Mouse (Mus musculus): ENCODE measurements at regions not wholly inside any gene's neighbourhood (a gene's known extent, or its start where the extent isn't known, plus 50 kb on each side); places are given as distances from the start of the nearest gene placed in this dataset.
"Not testable (repeated sequence)": the region's sequence is repeated elsewhere in the genome, so short reads cannot be mapped to it uniquely, and the experiment has no call there.

- H3K9ac ChIP-seq (replicated peaks): no peak overlapping the region
- H3K4me2 ChIP-seq (replicated peaks): no peak overlapping the region
- ATAC-seq (ENCODE audit: low FRiP score, low read depth): no peak
- H3K27me3 ChIP-seq: no peaks in the 10 kb centered on the region
- no peaks in the 10 kb centered on the region for H3K9me3 ChIP-seq
- 83% methylated on average over 9 of the region's 9 CpGs for WGBS
- no peak overlapping the region for H3K4me3 ChIP-seq
- H3K27ac ChIP-seq (replicated peaks): no peak overlapping the region
- H3K4me1 ChIP-seq: no peaks in the 10 kb centered on the region
- H3K36me3 ChIP-seq: no peaks in the 10 kb centered on the region
Measured at GRCm38 (mm10) chr3:54551908-54552307, 140.7 kb upstream of the Supt20 start.

GRCm38 (mm10) chr3:54555954-54556353 is 136.7 kb upstream of the Supt20 start:
- H3K36me3 ChIP-seq: no peaks in the 10 kb centered on the region
- H3K27ac ChIP-seq (replicated peaks): no peak overlapping the region
- no peak overlapping the region for H3K4me2 ChIP-seq (replicated peaks)
- H3K4me1 ChIP-seq: no peaks in the 10 kb centered on the region
- ATAC-seq (ENCODE audit: low FRiP score, low read depth): no peak
- no peaks in the 10 kb centered on the region for H3K9me3 ChIP-seq
- no peak overlapping the region for H3K9ac ChIP-seq (replicated peaks)
- no peaks in the 10 kb centered on the region for H3K27me3 ChIP-seq
- H3K4me3 ChIP-seq: no peak overlapping the region
- 88% methylated on average over 2 of the region's 2 CpGs for WGBS

DNA sequence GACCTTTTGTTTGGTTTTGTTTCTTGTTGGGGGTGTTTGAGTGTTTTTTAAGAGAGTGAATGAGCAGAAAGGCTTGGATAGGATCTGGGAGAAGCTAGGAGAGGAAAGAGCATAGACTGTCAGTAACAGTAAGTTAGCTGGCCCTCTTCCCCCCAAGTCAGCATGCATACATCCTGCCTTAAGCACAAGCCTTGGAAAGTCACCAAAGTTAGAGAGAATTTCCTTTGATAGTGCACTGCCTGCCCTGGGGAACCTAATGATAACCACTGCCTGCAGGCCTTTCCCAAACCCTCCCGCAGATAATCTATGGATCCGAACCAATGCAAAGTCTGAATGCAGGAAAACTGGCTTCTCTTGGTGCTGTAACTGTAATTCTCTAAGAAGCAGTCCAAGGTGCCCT is 133.6 kb upstream of the Supt20 start:
- Histone ChIP-seq H3K27me3 (no peaks in the 10 kb centered on the region), H3K36me3 (no peaks in the 10 kb centered on the region), H3K9me3 (no peaks in the 10 kb centered on the region), H3K4me2 (replicated peaks) (no peak overlapping the region), H3K9ac (replicated peaks) (no peak overlapping the region), H3K27ac (replicated peaks) (no peak overlapping the region), H3K4me3 (no peak overlapping the region), H3K4me1 (no peaks in the 10 kb centered on the region)
- ATAC-seq (ENCODE audit: low FRiP score, low read depth): no peak
- WGBS: 95% methylated on average over 2 of the region's 2 CpGs

DNA sequence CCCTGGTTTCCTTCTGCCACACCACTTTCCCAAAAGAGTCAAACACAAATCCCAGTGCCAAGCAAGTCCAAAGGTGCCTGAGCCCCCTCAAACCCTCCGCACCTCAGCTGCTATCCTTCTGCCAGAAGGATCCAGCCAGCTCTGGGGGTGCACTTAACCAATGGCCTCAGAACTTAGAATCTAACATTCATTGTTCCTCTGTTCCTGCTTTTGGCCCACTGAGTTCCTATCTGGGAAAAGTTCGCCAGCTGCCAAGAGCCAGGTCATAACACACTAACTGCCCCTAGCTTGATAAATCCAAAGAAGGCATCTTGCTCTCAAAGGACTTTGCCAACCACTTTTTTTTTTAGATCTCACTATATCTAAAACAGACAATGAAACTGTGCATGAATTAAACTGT is 133.1 kb upstream of the Supt20 start:
- H3K9ac ChIP-seq (replicated peaks): no peak overlapping the region
- no peaks in the 10 kb centered on the region for H3K36me3 ChIP-seq
- 89% methylated on average over 2 of the region's 2 CpGs for WGBS
- H3K27ac ChIP-seq (replicated peaks): no peak overlapping the region
- H3K9me3 ChIP-seq: no peaks in the 10 kb centered on the region
- no peak for ATAC-seq (ENCODE audit: low FRiP score, low read depth)
- no peak overlapping the region for H3K4me3 ChIP-seq
- H3K4me2 ChIP-seq (replicated peaks): no peak overlapping the region
- H3K4me1 ChIP-seq: no peaks in the 10 kb centered on the region
- no peaks in the 10 kb centered on the region for H3K27me3 ChIP-seq

DNA sequence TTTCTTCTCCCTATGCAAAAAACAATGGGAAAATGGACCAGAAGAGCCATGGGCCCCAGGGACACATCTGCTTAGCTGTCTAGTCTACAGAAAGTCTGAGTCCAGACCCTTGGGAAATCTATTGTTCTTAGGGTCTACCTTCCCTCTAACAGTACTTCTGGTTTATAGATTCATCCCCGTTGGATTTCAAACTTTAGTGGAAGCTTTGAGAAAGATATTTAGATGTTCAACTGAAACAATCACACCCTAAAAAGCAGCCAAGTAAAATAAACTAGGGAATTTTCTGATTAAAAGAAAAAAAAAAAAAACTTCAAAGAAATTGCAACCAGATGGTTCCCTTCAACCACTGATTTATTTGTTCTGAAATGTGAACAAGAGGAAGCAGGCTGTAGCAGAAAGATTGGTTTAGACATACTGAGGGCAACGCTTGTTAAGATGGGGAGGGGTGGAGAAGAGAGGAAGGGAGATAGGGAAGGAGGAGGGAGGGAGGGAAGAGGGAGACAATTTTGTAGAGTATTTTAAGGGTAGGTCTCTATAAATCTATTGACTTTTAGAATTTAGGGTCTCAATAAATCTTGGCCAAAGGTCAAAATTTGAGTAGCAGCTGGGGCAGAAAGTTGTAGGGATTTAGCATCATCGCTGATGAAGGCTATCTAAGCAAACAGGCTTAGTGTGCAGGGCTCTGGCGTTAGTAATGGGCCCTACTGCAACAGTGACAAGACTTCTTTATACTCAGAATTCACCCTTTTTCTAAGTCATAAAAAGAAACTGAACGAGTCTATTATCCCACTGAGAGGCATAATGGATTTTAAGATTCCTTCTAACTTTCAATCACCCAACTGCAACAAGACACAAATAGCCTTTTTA is 132.3 kb upstream of the Supt20 start:
- H3K9me3 ChIP-seq: no peaks in the 10 kb centered on the region
- no peak overlapping the region for H3K4me2 ChIP-seq (replicated peaks)
- no peaks in the 10 kb centered on the region for H3K36me3 ChIP-seq
- ATAC-seq (ENCODE audit: low FRiP score, low read depth): no peak
- no peaks in the 10 kb centered on the region for H3K4me1 ChIP-seq
- no peak overlapping the region for H3K4me3 ChIP-seq
- no peak overlapping the region for H3K9ac ChIP-seq (replicated peaks)
- no peak overlapping the region for H3K27ac ChIP-seq (replicated peaks)
- no peaks in the 10 kb centered on the region for H3K27me3 ChIP-seq
- WGBS: 59% methylated on average over 5 of the region's 5 CpGs

DNA sequence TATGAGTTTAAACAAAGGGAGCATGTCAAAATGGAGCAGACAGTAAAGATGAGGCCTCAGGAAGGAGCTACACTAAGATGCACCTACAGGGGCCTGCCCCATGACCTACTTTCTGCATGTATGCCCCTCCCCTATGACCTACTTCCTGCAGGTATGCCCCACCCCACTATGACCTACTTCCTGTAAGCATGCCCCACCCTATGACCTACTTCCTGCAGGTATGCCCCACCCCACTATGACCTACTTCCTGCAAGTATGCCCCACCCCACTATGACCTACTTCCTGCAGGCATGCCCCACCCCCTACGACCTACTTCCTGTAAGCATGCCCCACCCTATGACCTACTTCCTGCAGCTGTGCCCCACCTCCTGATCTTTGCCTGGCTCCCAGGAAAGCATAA is 125.3 kb upstream of the Supt20 start:
- no peak overlapping the region for H3K9ac ChIP-seq (replicated peaks)
- 92% methylated on average over 1 of the region's 1 CpGs for WGBS
- no peaks in the 10 kb centered on the region for H3K9me3 ChIP-seq
- no peak overlapping the region for H3K4me3 ChIP-seq
- H3K4me2 ChIP-seq (replicated peaks): no peak overlapping the region
- no peaks in the 10 kb centered on the region for H3K4me1 ChIP-seq
- H3K36me3 ChIP-seq: no peaks in the 10 kb centered on the region
- H3K27me3 ChIP-seq: no peaks in the 10 kb centered on the region
- H3K27ac ChIP-seq (replicated peaks): no peak overlapping the region
- ATAC-seq (ENCODE audit: low FRiP score, low read depth): no peak

GRCm38 (mm10) chr3:54568096-54568495 is 124.5 kb upstream of the Supt20 start:
- H3K4me2 ChIP-seq (replicated peaks): no peak overlapping the region
- H3K36me3 ChIP-seq: no peaks in the 10 kb centered on the region
- H3K27me3 ChIP-seq: no peaks in the 10 kb centered on the region
- 92% methylated on average over 5 of the region's 5 CpGs for WGBS
- H3K27ac ChIP-seq (replicated peaks): no peak overlapping the region
- no peaks in the 10 kb centered on the region for H3K4me1 ChIP-seq
- H3K9me3 ChIP-seq: no peaks in the 10 kb centered on the region
- no peak overlapping the region for H3K4me3 ChIP-seq
- H3K9ac ChIP-seq (replicated peaks): no peak overlapping the region
- ATAC-seq (ENCODE audit: low FRiP score, low read depth): no peak

GRCm38 (mm10) chr3:54570501-54570900 is 122.1 kb upstream of the Supt20 start:
- Histone ChIP-seq H3K4me2 (replicated peaks) (no peak overlapping the region), H3K27ac (replicated peaks) (no peak overlapping the region), H3K9me3 (no peaks in the 10 kb centered on the region), H3K36me3 (no peaks in the 10 kb centered on the region), H3K4me1 (no peaks in the 10 kb centered on the region), H3K4me3 (no peak overlapping the region), H3K9ac (replicated peaks) (no peak overlapping the region), H3K27me3 (no peaks in the 10 kb centered on the region)
- no peak for ATAC-seq (ENCODE audit: low FRiP score, low read depth)
- 77% methylated on average over 8 of the region's 8 CpGs for WGBS

- Histone ChIP-seq H3K4me3 (no peak overlapping the region), H3K4me1 (no peaks in the 10 kb centered on the region), H3K27ac (replicated peaks) (no peak overlapping the region), H3K36me3 (no peaks in the 10 kb centered on the region), H3K9ac (replicated peaks) (no peak overlapping the region), H3K4me2 (replicated peaks) (no peak overlapping the region), H3K9me3 (no peaks in the 10 kb centered on the region), H3K27me3 (no peaks in the 10 kb centered on the region)
- ATAC-seq (ENCODE audit: low FRiP score, low read depth): no peak
- 96% methylated on average over 5 of the region's 5 CpGs for WGBS
Measured at GRCm38 (mm10) chr3:54577851-54578250, 114.8 kb upstream of the Supt20 start.

- Histone ChIP-seq H3K36me3 (no peaks in the 10 kb centered on the region), H3K4me3 (no peak overlapping the region), H3K4me1 (no peaks in the 10 kb centered on the region), H3K9ac (replicated peaks) (no peak overlapping the region), H3K4me2 (replicated peaks) (no peak overlapping the region), H3K9me3 (no peaks in the 10 kb centered on the region), H3K27ac (replicated peaks) (no peak overlapping the region), H3K27me3 (no peaks in the 10 kb centered on the region)
- ATAC-seq (ENCODE audit: low FRiP score, low read depth): no peak
- WGBS: 87% methylated on average over 2 of the region's 2 CpGs
Measured at GRCm38 (mm10) chr3:54579425-54579824, 113.2 kb upstream of the Supt20 start.

DNA sequence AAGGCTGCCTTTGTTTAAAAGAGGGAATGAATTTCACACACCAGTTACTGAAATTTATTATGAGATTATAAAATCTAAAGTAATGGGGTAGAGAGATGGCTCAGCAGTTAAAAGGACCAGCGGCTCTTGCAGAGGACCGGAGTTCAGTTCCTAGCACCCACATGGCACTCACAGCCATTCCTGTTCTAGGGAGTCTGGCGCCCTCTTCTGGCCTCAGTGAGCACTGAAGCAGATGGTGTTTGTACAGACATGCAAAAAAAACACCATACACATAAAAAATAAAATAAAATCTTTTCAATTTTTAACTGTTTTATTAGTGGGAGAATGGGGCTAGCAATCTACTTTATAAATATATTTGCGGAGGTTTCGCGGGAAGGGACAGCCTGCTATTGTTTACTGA is 112.3 kb upstream of the Supt20 start:
- Histone ChIP-seq H3K9me3 (no peaks in the 10 kb centered on the region), H3K4me3 (no peak overlapping the region), H3K9ac (replicated peaks) (no peak overlapping the region), H3K27me3 (no peaks in the 10 kb centered on the region), H3K36me3 (no peaks in the 10 kb centered on the region), H3K27ac (replicated peaks) (no peak overlapping the region), H3K4me2 (replicated peaks) (no peak overlapping the region), H3K4me1 (no peaks in the 10 kb centered on the region)
- 88% methylated on average over 6 of the region's 6 CpGs for WGBS
- no peak for ATAC-seq (ENCODE audit: low FRiP score, low read depth)

DNA sequence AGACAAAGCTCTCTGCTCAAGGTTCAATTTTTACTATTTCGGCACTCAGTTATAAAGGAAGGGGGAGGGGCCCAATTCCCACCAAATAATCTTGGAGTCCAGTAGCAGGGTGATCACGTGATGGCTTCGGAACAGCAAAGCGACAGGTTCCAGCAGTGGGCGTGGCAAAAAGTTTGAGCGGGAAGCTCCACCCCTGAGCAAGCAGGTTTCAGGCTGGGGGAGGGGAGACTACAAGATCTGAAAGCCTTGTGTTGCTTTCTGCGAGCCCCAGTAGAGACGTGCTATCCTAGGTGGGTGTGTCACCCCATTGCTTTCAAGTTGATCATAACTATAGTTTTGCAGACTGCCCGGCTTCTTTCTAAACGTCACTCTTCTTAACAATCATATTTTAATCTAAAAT is 106.8 kb upstream of the Supt20 start:
- not testable (repeated sequence) for H3K36me3 ChIP-seq; H3K4me2 ChIP-seq (replicated peaks); ATAC-seq (ENCODE audit: low FRiP score, low read depth); H3K27ac ChIP-seq (replicated peaks); H3K9ac ChIP-seq (replicated peaks); H3K27me3 ChIP-seq; H3K9me3 ChIP-seq; H3K4me1 ChIP-seq; H3K4me3 ChIP-seq
- 88% methylated on average over 10 of the region's 10 CpGs for WGBS
